Mouse (Mus musculus): ENCODE data around the gene Gm13271. TPM values are rescaled to one million over a fixed set of nuclear protein-coding genes. Genes with fewer than 3 reads are reported as not detected.
"Not testable (repeated sequence)": the region's sequence is repeated elsewhere in the genome, so short reads cannot be mapped to it uniquely, and the experiment has no call there.

The Gm13271 gene
- polyA plus RNA-seq, 1 experiment: not detected

DNA sequence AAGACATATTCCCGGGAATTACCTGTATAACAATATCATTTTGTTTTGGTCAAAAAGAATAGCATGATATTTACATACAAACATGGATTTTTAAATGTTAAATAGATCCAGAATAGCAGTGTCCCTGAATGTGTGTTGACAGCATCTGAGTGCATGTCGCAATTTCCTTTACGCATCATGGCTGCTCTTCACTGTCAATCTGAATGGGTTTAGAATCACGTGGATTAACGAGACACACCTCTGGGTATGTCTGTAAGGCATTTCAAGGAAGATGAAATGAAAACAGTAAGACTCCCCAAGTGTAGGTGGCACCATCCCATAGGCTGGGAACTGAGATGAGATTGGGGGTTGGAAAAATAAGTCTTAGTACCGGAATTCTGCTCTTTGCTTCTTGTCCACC lies 15.6 kb upstream of the Gm13271 start:
- no peak overlapping the region for H3ac ChIP-seq (ENCODE audit: control insufficient read depth, insufficient read length, low read depth)
- peaks cover 10% of the 10 kb centered on the region for H3K27me3 ChIP-seq (ENCODE audit: control insufficient read depth, insufficient read depth, insufficient read length)
- TF ChIP-seq MAX (IDR thresholded peaks at IDR 0.05): no peak
- TF ChIP-seq CEBPB (IDR thresholded peaks at IDR 0.05; ENCODE audit: low read depth): peak; percentile 47
- no peak overlapping the region for H3K4me3 ChIP-seq (ENCODE audit: insufficient read depth, poor library complexity, severe bottlenecking)
- H3K79me2 ChIP-seq (ENCODE audit: control insufficient read depth, insufficient read depth): no peaks in the 10 kb centered on the region
- no peaks in the 10 kb centered on the region for H3K36me3 ChIP-seq (ENCODE audit: control insufficient read depth, insufficient read depth)
- no peaks in the 10 kb centered on the region for H3K79me3 ChIP-seq (ENCODE audit: low read depth)

DNA sequence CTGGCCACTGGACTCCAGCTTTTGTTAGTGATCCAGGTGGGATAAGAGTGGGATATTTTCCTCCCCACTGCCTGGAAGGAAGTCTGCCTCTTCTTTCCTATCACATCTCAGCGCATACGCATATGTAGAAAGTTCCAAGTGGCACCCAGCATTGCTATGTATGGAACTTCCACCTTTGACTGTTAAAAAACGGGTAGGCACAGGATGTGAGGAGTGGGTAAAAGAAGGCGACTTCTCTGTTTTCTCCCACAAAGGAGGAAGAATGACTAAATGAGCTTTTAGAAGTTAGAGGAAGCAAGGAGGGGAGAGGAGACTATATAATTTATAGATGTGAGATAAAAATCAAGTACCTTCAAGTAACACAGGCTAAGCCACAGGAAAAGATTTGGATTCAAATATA lies 13.2 kb upstream of the Gm13271 start:
- H3K36me3 ChIP-seq (ENCODE audit: control insufficient read depth, insufficient read depth): no peaks in the 10 kb centered on the region
- H3ac ChIP-seq (ENCODE audit: control insufficient read depth, insufficient read length, low read depth): no peak overlapping the region
- no peak overlapping the region for H3K4me3 ChIP-seq (ENCODE audit: insufficient read depth, poor library complexity, severe bottlenecking)
- no peaks in the 10 kb centered on the region for H3K79me2 ChIP-seq (ENCODE audit: control insufficient read depth, insufficient read depth)
- TF ChIP-seq MAX (IDR thresholded peaks at IDR 0.05) (no peak), CTCF (IDR thresholded peaks at IDR 0.05; ENCODE audit: control insufficient read depth, insufficient read depth, insufficient read length) (no peak)
- no peaks in the 10 kb centered on the region for H3K79me3 ChIP-seq (ENCODE audit: low read depth)
- peaks cover 2% of the 10 kb centered on the region for H3K27me3 ChIP-seq (ENCODE audit: control insufficient read depth, insufficient read depth, insufficient read length)

DNA sequence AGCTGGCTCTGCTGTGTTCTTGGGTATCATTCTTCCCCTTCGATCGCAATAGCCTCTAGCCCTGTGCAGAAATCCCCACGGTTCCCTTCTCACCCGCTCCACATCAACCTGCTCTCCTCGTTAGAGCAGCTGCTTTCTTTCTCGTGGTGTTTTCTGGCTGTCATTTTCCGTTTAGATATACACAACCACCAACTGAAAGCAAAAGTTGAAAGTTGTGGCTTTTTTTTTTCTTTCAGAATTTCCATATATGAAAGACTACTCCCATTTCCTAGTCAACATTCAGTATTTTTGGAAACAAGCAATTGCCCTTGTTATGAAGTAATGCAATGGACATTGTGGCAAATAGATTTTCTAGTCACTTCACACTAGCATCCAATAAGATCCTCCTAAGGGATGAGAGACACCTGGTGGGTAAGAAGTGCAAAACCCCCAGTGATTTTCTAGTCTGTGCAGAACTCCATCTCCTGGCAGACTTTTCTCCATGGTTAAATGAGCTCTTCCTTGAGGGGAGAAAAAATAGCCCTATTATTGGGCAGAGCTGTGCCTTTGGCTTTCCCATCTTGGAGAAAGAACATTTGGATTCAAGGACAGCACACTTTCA lies 11.8 kb upstream of the Gm13271 start:
- Histone ChIP-seq H3K79me3 (ENCODE audit: low read depth) (no peaks in the 10 kb centered on the region), H3K79me2 (ENCODE audit: control insufficient read depth, insufficient read depth) (no peaks in the 10 kb centered on the region)
- TF ChIP-seq MYOG (IDR thresholded peaks at IDR 0.05; ENCODE audit: control insufficient read depth, extremely low read depth, insufficient read length): no peak
- no peak for TF ChIP-seq USF1 (IDR thresholded peaks at IDR 0.05; ENCODE audit: low read depth)

DNA sequence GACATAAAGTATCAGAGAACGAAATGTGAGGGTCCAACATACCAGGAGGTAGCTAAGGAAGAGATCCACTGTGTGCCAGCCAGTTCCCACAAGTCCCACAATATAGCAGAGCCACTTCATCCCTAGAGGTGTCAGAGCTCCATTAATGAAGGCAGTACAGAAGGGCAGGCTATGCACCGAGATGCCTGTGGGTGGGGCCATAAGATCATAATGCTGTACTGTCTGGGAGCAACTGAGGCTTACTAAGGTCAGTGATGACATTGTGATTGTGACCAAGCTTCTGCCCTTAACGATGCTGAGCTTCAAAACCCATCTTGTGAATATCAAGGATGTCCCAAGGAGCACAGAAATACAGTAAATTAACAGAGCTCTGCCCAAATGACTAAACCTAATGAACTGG lies 10.5 kb upstream of the Gm13271 start:
- TF ChIP-seq CTCF (IDR thresholded peaks at IDR 0.05; ENCODE audit: control insufficient read depth, insufficient read depth, insufficient read length): no peak
- no peak for TF ChIP-seq FOSL1 (IDR thresholded peaks at IDR 0.05; ENCODE audit: insufficient read depth, low read length, poor library complexity, severe bottlenecking)
- TF ChIP-seq USF1 (IDR thresholded peaks at IDR 0.05; ENCODE audit: low read depth): no peak
- no peak for TF ChIP-seq MYOG (IDR thresholded peaks at IDR 0.05; ENCODE audit: control insufficient read depth, extremely low read depth, insufficient read length)
- no peak for TF ChIP-seq CEBPB (IDR thresholded peaks at IDR 0.05; ENCODE audit: low read depth)
- TF ChIP-seq MYOD1 (IDR thresholded peaks at IDR 0.05; ENCODE audit: control insufficient read depth, insufficient read length, low read depth): no peak
- TF ChIP-seq MAX (IDR thresholded peaks at IDR 0.05): no peak
- H3K36me3 ChIP-seq (ENCODE audit: control insufficient read depth, insufficient read depth): no peaks in the 10 kb centered on the region

More for the DNA sequence above, 11.8 kb upstream of the Gm13271 start:
- no peaks in the 10 kb centered on the region for H3K36me3 ChIP-seq (ENCODE audit: control insufficient read depth, insufficient read depth)
- H3ac ChIP-seq (ENCODE audit: control insufficient read depth, insufficient read length, low read depth): no peak overlapping the region
- H3K27me3 ChIP-seq (ENCODE audit: control insufficient read depth, insufficient read depth, insufficient read length): no peaks in the 10 kb centered on the region
- H3K4me3 ChIP-seq (ENCODE audit: insufficient read depth, poor library complexity, severe bottlenecking): no peak overlapping the region

DNA sequence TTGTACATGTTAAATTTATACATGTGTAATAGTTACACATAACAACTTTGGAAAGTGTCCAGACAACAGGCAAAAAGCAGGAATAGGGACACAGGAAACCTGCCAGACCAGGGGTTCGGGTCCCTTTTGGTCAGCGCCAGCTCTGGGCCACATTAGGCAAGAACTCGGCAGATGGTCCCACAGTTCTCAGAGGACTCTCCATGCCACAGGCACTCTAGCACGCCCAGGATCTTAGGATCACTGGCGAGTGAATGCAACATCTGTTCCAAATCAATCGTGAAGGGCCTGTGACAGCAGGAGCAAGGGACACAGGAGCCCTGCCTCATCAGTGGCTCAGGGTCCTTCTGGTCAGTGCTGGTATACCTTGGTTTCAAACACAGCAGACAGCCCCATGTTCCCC lies 4.7 kb upstream of the Gm13271 start:
- H3K36me3 ChIP-seq (ENCODE audit: control insufficient read depth, insufficient read depth): no peaks in the 10 kb centered on the region
- H3K79me3 ChIP-seq (ENCODE audit: low read depth): no peaks in the 10 kb centered on the region
- no peak overlapping the region for H3K4me3 ChIP-seq (ENCODE audit: insufficient read depth, poor library complexity, severe bottlenecking)
- H3K79me2 ChIP-seq (ENCODE audit: control insufficient read depth, insufficient read depth): no peaks in the 10 kb centered on the region
- TF ChIP-seq MYOG (IDR thresholded peaks at IDR 0.05; ENCODE audit: control insufficient read depth, extremely low read depth, insufficient read length) (no peak), MYOD1 (IDR thresholded peaks at IDR 0.05; ENCODE audit: control insufficient read depth, insufficient read length, low read depth) (no peak), CEBPB (IDR thresholded peaks at IDR 0.05; ENCODE audit: low read depth) (no peak), CTCF (IDR thresholded peaks at IDR 0.05; ENCODE audit: control insufficient read depth, insufficient read depth, insufficient read length) (no peak), MAX (IDR thresholded peaks at IDR 0.05) (no peak), FOSL1 (IDR thresholded peaks at IDR 0.05; ENCODE audit: insufficient read depth, low read length, poor library complexity, severe bottlenecking) (no peak), USF1 (IDR thresholded peaks at IDR 0.05; ENCODE audit: low read depth) (no peak)
- no peak overlapping the region for H3ac ChIP-seq (ENCODE audit: control insufficient read depth, insufficient read length, low read depth)
- no peaks in the 10 kb centered on the region for H3K27me3 ChIP-seq (ENCODE audit: control insufficient read depth, insufficient read depth, insufficient read length)

More for the DNA sequence above, 10.5 kb upstream of the Gm13271 start:
- Histone ChIP-seq H3ac (ENCODE audit: control insufficient read depth, insufficient read length, low read depth) (no peak overlapping the region), H3K27me3 (ENCODE audit: control insufficient read depth, insufficient read depth, insufficient read length) (no peaks in the 10 kb centered on the region), H3K4me3 (ENCODE audit: insufficient read depth, poor library complexity, severe bottlenecking) (no peak overlapping the region), H3K79me3 (ENCODE audit: low read depth) (no peaks in the 10 kb centered on the region), H3K79me2 (ENCODE audit: control insufficient read depth, insufficient read depth) (no peaks in the 10 kb centered on the region)

DNA sequence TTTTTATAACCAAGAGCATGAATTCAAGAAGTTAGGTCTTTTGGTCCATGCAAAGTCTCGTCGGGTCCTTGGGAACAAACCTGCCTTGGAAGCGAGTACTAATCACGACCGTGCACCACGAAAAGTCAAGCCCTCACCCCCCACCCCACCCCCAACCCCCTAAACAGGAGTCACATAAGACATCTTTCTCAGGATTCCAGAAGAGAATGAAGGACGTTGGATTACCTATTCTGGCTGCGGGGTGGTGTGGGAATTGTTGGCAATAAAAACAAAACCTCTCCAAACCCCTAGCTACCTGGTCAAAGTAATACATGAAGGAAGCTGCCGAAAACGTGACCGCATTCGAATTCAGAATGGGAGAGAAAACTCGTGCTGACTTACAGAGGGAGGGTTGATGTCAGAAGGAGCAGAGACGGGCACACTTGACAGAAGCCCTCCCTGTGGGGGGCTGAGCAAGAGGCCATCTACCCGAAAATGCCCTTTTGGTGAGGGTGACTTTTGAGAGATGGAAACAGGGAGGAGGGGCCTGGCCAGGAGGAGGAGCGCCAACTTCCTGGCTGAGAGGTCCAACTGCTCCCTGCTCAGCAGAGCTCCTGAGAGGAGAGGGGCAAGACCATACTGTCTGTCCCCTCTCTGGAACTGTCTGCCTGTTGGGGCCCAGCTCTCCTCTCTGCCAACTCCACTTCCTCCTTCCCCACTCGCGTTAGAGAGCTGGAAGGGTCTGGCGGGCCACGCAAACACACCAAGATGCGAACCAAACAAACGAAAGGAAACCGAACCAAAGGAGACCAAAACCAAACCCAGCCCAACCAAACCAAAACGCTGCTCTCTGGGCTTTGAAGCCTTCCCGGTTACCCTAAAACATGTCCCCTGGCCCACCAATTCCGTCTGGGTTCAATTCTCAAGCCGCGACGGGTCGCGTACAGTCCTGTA lies 2.2 kb downstream of the Gm13271 start:
- H3K79me3 ChIP-seq (ENCODE audit: low read depth); H3K27me3 ChIP-seq (ENCODE audit: control insufficient read depth, insufficient read depth, insufficient read length); H3K79me2 ChIP-seq (ENCODE audit: control insufficient read depth, insufficient read depth); H3ac ChIP-seq (ENCODE audit: control insufficient read depth, insufficient read length, low read depth); H3K4me3 ChIP-seq (ENCODE audit: insufficient read depth, poor library complexity, severe bottlenecking); H3K36me3 ChIP-seq (ENCODE audit: control insufficient read depth, insufficient read depth): not testable (repeated sequence)

DNA sequence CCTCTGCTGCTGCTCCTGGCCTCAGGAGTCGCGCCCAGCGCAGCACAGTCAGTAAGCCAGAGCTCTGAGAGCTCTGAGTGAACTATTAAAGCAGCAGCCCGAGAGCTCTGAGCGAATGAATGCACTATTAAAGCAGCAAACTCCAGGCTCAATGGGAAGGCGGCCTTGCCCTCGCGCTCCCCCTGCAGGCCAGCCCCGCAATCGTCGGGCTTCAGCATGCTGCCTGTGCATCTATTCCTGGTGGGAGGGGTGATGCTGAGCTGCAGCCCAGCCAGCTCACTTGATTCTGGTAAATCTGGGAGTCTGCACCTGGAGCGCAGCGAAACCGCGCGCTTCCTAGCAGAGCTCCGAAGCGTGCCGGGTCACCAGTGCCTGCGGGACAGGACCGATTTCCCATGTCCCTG lies 3.0 kb downstream of the Gm13271 start:
- not testable (repeated sequence) for H3K36me3 ChIP-seq (ENCODE audit: control insufficient read depth, insufficient read depth); H3K4me3 ChIP-seq (ENCODE audit: insufficient read depth, poor library complexity, severe bottlenecking); H3ac ChIP-seq (ENCODE audit: control insufficient read depth, insufficient read length, low read depth); H3K79me2 ChIP-seq (ENCODE audit: control insufficient read depth, insufficient read depth); H3K79me3 ChIP-seq (ENCODE audit: low read depth); H3K27me3 ChIP-seq (ENCODE audit: control insufficient read depth, insufficient read depth, insufficient read length)

DNA sequence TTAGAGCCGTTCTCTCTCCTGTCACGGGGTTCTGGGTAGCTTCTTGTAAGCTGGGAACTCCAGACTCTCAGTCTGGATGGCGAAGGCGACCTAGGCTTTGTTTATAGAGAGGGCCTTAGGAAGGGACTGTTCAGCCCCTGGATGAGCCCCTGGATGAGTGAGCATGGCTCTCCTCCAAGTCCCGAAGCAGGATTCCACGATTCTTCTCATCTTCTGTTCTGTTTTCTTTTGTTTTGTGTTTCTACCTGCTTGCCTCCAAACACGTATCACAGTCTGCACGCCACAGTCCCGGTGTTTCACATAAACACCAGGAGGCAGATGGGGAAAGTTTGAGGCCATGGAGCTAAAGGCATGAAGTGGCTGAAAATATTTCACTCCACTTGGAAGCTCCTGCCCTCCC lies 4.1 kb downstream of the Gm13271 start:
- not testable (repeated sequence) for H3ac ChIP-seq (ENCODE audit: control insufficient read depth, insufficient read length, low read depth); H3K4me3 ChIP-seq (ENCODE audit: insufficient read depth, poor library complexity, severe bottlenecking); H3K79me3 ChIP-seq (ENCODE audit: low read depth); H3K36me3 ChIP-seq (ENCODE audit: control insufficient read depth, insufficient read depth); H3K27me3 ChIP-seq (ENCODE audit: control insufficient read depth, insufficient read depth, insufficient read length); H3K79me2 ChIP-seq (ENCODE audit: control insufficient read depth, insufficient read depth)

DNA sequence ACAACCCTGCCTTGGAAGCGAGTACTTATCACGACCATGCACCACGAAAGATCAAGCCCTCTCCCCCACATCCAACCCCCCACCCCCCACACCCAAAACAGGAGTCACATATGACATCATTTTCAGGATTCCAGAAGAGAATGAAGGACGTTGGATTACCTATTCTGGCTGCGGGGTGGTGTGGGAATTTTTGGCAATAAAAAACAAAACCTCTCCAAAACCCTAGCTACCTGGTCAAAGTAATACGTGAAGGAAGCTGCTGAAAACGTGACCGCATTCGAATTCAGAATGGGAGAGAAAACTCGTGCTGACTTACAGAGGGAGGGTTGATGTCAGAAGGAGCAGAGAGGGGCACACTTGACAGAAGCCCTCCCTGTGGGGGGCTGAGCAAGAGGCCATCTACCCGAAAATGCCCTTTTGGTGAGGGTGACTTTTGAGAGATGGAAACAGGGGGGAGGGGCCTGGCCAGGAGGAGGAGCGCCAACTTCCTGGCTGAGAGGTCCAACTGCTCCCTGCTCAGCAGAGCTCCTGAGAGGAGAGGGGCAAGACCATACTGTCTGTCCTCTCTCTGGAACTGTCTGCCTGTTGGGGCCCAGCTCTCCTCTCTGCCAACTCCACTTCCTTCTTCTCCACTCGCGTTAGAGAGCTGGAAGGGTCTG lies 5.1 kb downstream of the Gm13271 start, which contains the start of gene Gm13283:
TSS of gene Gm13283 (plus strand) at position 510 of the 659 bp plus-strand sequence.
- not testable (repeated sequence) for H3K36me3 ChIP-seq (ENCODE audit: control insufficient read depth, insufficient read depth); H3K79me2 ChIP-seq (ENCODE audit: control insufficient read depth, insufficient read depth); H3K79me3 ChIP-seq (ENCODE audit: low read depth); H3ac ChIP-seq (ENCODE audit: control insufficient read depth, insufficient read length, low read depth); H3K4me3 ChIP-seq (ENCODE audit: insufficient read depth, poor library complexity, severe bottlenecking); H3K27me3 ChIP-seq (ENCODE audit: control insufficient read depth, insufficient read depth, insufficient read length)
